Mouse (Mus musculus): Measurements from ENCODE around the gene Syngap1. TPM values are rescaled to one million over a fixed set of nuclear protein-coding genes. Genes with fewer than 3 reads are reported as not detected.

Gene Syngap1
- total RNA-seq, 2 experiments from 2014 or later: 29.7 to 37.1 TPM

- no peak for DNase-seq (ENCODE audit: low spot score in 2 of 2)
Measured at GRCm38 (mm10) chr17:26985503-26986179, 44.6 kb downstream of the Syngap1 start.

- DNase-seq (ENCODE audit: low spot score in 2 of 2): no peak
Measured at GRCm38 (mm10) chr17:26990521-26990920, 49.5 kb downstream of the Syngap1 start.

GRCm38 (mm10) chr17:26994410-26994809, 53.4 kb downstream of the Syngap1 start:
- no peak for DNase-seq (ENCODE audit: low spot score in 2 of 2)

GRCm38 (mm10) chr17:26995006-26995405, 54.0 kb downstream of the Syngap1 start:
- no peak for DNase-seq (ENCODE audit: low spot score in 2 of 2)

GRCm38 (mm10) chr17:26995562-26995961, 54.5 kb downstream of the Syngap1 start:
- no peak for DNase-seq (ENCODE audit: low spot score in 2 of 2)

GRCm38 (mm10) chr17:26997661-26998060, 56.6 kb downstream of the Syngap1 start:
- no peak for DNase-seq (ENCODE audit: low spot score in 2 of 2)

GRCm38 (mm10) chr17:26998283-26998682, 57.2 kb downstream of the Syngap1 start:
- DNase-seq (ENCODE audit: low spot score in 2 of 2): no peak

- no peak for DNase-seq (ENCODE audit: low spot score in 2 of 2)
Measured at GRCm38 (mm10) chr17:26999996-27000395, 58.9 kb downstream of the Syngap1 start.

GRCm38 (mm10) chr17:27001151-27001550, 60.1 kb downstream of the Syngap1 start:
- DNase-seq (ENCODE audit: low spot score in 2 of 2): no peak

GRCm38 (mm10) chr17:27001889-27002288, 60.8 kb downstream of the Syngap1 start:
- no peak for DNase-seq (ENCODE audit: low spot score in 2 of 2)

GRCm38 (mm10) chr17:27004431-27004830, 63.4 kb downstream of the Syngap1 start:
- DNase-seq (ENCODE audit: low spot score in 2 of 2): peak; percentile 44 to 47

- no peak for DNase-seq (ENCODE audit: low spot score in 2 of 2)
Measured at GRCm38 (mm10) chr17:27004903-27005485, 63.9 kb downstream of the Syngap1 start.

- DNase-seq (ENCODE audit: low spot score in 2 of 2): no peak
Measured at GRCm38 (mm10) chr17:27005644-27006043, 64.6 kb downstream of the Syngap1 start.

- no peak for DNase-seq (ENCODE audit: low spot score in 2 of 2)
Measured at GRCm38 (mm10) chr17:27008277-27008676, 67.2 kb downstream of the Syngap1 start.

GRCm38 (mm10) chr17:27011167-27011566, 70.1 kb downstream of the Syngap1 start:
- DNase-seq (ENCODE audit: low spot score in 2 of 2): no peak

- DNase-seq (ENCODE audit: low spot score in 2 of 2): no peak
Measured at GRCm38 (mm10) chr17:27011998-27012672, 71.1 kb downstream of the Syngap1 start.

- no peak for DNase-seq (ENCODE audit: low spot score in 2 of 2)
Measured at GRCm38 (mm10) chr17:27012909-27013308, 71.9 kb downstream of the Syngap1 start.

- DNase-seq (ENCODE audit: low spot score in 2 of 2): peak; percentile 70 to 76
Measured at GRCm38 (mm10) chr17:27017564-27018499, 76.8 kb downstream of the Syngap1 start.

- DNase-seq (ENCODE audit: low spot score in 2 of 2): no peak
Measured at GRCm38 (mm10) chr17:27018555-27019196, 77.6 kb downstream of the Syngap1 start.

- DNase-seq (ENCODE audit: low spot score in 2 of 2): no peak
Measured at GRCm38 (mm10) chr17:27021076-27021475, 80.0 kb downstream of the Syngap1 start.

GRCm38 (mm10) chr17:27021736-27022135, 80.7 kb downstream of the Syngap1 start:
- DNase-seq (ENCODE audit: low spot score in 2 of 2): no peak
